ENCODE assay signal across 21 mouse cellular contexts in genomic region chr2:19058765-19059164, GRCm38 (mm10).
DNase-seq lines count a peak whose midpoint lies in the region; ATAC-seq and TF ChIP-seq lines count a peak whose summit lies in the region.
"Had no signal": no experiment of that assay in that cellular context is flagged by ENCODE, and none has a peak within 500 bp of the region (broad histone marks: within the 10 kb centered on the region; RNA-seq: fewer than 3 reads in every experiment).

No protein-coding gene starts in this region.

- ATAC-seq in granulocyte monocyte progenitor cell, adult 5-6 weeks (replicated peaks; ENCODE audit: poor library complexity, severe bottlenecking): 0 out of 2 replicates have a peak, but pooled peaks have one; percentile 9
- ATAC-seq: forebrain, embryonic 13.5 days; forebrain, embryonic 15.5 days had no signal

- no peak overlapping the region for H3K4me3 ChIP-seq in thymus, adult 2 months (ENCODE audit: control insufficient read depth, insufficient read depth, low read length)
- H3K4me3 ChIP-seq: embryonic facial prominence, embryonic 10.5 days; embryonic facial prominence, embryonic 12.5 days; forebrain, embryonic 13.5 days; forebrain, embryonic 15.5 days had no signal

- TF ChIP-seq POLR2A in thymus, adult 2 months (IDR thresholded peaks at IDR 0.05; ENCODE audit: control insufficient read depth, extremely low read depth, insufficient read depth, low read length, poor library complexity): no peak

- peak; percentile 48 for DNase-seq in heart, adult 11 months
- DNase-seq in heart, adult 8-10 months (ENCODE audit: low spot score): no peak
- no peak for DNase-seq in thymus, adult 2 months
- DNase-seq in thymus, postnatal 10 days (ENCODE audit: low spot score in 2 of 2): no peak
- no peak for DNase-seq in cerebellum, adult 18-20 months
- DNase-seq in T-cell, adult 2 months (ENCODE audit: low spot score): no peak
- DNase-seq: adrenal gland, adult 8-10 months; adrenal gland, postnatal 14 days; adrenal gland, postnatal 36 days; cerebellum, adult 11 months; cerebellum, adult 2 months; cerebellum, adult 9-10 months; cerebellum, postnatal 10 days; cerebellum, postnatal 25 days had no signal

- H3K27me3 ChIP-seq in thymus, adult 2 months (ENCODE audit: control insufficient read depth, insufficient read depth, low read length): no peaks in the 10 kb centered on the region
- H3K27me3 ChIP-seq: CH12.LX; embryonic facial prominence, embryonic 12.5 days; forebrain, embryonic 13.5 days; forebrain, embryonic 15.5 days had no signal

- peak overlapping the region; percentile 41 for H3K27ac ChIP-seq in thymus, adult 2 months (ENCODE audit: control insufficient read depth, insufficient read depth, low read length)
- H3K27ac ChIP-seq: embryonic facial prominence, embryonic 10.5 days; embryonic facial prominence, embryonic 12.5 days; forebrain, embryonic 13.5 days; forebrain, embryonic 15.5 days had no signal

- no peaks in the 10 kb centered on the region for H3K36me3 ChIP-seq in thymus, adult 2 months (ENCODE audit: control insufficient read depth, insufficient read depth, low read length)
- H3K36me3 ChIP-seq: embryonic facial prominence, embryonic 10.5 days; embryonic facial prominence, embryonic 12.5 days; forebrain, embryonic 15.5 days; G1E had no signal

- WGBS in thymus, adult 2 months: 77% methylated on average over 3 of the region's 3 CpGs

- TF ChIP-seq CTCF in thymus, adult 2 months (IDR thresholded peaks at IDR 0.05; ENCODE audit: borderline replicate concordance, control insufficient read depth, extremely low read depth, insufficient read depth, low read length, poor library complexity): no peak

- H3K4me1 ChIP-seq in thymus, adult 2 months (replicated peaks; ENCODE audit: control insufficient read depth, insufficient read depth, low read length): peaks cover 31% of the 10 kb centered on the region
- H3K4me1 ChIP-seq: embryonic facial prominence, embryonic 10.5 days; embryonic facial prominence, embryonic 12.5 days; forebrain, embryonic 13.5 days; forebrain, embryonic 15.5 days had no signal
